In the genomic region with DNA sequence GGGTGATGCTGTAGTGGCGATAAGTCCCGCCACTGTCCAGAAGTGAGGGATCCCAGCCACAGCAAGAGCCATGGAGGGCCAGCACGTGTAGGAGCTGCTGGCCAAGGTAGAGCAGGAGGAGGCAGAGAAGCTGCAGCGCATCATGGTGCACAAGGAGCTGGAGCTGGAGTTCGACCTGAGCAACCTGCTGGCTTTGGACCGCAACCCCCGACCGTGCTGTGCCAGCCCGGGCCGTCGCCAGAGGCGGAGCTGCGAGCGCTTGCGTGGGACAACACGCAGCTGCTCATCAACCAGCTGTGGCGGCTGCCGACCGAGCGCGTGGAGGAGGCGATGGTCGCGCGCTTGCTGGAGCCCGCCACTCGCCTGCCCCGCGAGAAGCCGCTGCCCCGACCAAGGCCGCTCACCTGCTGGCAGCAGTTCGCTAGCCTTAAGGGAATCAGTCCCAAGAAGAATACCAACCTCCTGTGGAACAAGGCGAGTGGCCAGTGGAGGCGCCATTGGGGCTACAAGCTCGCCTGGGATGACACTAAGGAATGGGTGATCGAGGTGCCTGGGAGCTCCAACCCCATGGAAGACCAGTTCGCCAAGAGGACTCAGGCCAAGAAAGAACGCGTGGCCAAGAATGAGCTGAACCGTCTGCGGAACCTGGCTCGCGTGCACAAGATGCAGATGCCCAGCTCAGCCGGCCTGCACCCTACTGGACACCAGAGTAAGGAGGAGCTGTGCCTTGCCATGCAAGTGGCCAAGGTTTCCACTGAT, we compare ENCODE assay signal across 8 mouse cellular contexts. TPM values are rescaled to one million over a fixed set of nuclear protein-coding genes. Genes with fewer than 3 reads are reported as not detected.
A peak's percentile ranks its signal among the peaks of the same experiment; 100 is the strongest.
DNase-seq lines count a peak whose midpoint lies in the region; ATAC-seq and TF ChIP-seq lines count a peak whose summit lies in the region.
"Not testable (repeated sequence)": the region's sequence is repeated elsewhere in the genome, so short reads cannot be mapped to it uniquely, and the experiment has no call there.

No protein-coding gene starts in this region.

- H3K27me3 ChIP-seq in forebrain, embryonic 13.5 days; liver, embryonic 12.5 days (replicated peaks); stomach, postnatal 0 days (ENCODE audit: control insufficient read depth, insufficient read depth, low read length): not testable (repeated sequence)

- peak overlapping the region; percentile 62 for H3K4me2 ChIP-seq in forebrain, embryonic 13.5 days
- peak overlapping the region; percentile 47 for H3K4me2 ChIP-seq in liver, embryonic 12.5 days
- peak overlapping the region; percentile 50 for H3K4me2 ChIP-seq in stomach, postnatal 0 days (replicated peaks; ENCODE audit: low read depth)

- peak; percentile 78 for DNase-seq in ES-E14 (ENCODE audit: low read depth, low spot score)
- DNase-seq in cerebellum, adult 9-11 months = peak; percentile 42
- peak; percentile 1 to 9 for DNase-seq in heart, postnatal 10 days
- peak; percentile 49 for DNase-seq in layer of hippocampus, adult 11-12 months (ENCODE audit: low spot score)
- DNase-seq in neural tube, embryonic 10.5 days (ENCODE audit: extremely low spot score, low spot score) = peak; percentile 70
- DNase-seq in stomach, postnatal 0 days (ENCODE audit: low spot score) = peak; percentile 32

- H3K4me3 ChIP-seq in ES-E14 (ENCODE audit: insufficient read depth in 1 of 2, low read depth in 1 of 2, low read length in 2 of 2, poor library complexity in 1 of 2, severe bottlenecking in 1 of 2) = peak overlapping the region; percentile 32 to 40
- H3K4me3 ChIP-seq in forebrain, embryonic 13.5 days = peak overlapping the region; percentile 32
- peak overlapping the region; percentile 21 for H3K4me3 ChIP-seq in liver, embryonic 12.5 days
- peak overlapping the region; percentile 33 for H3K4me3 ChIP-seq in stomach, postnatal 0 days (ENCODE audit: low read depth, low read length)

- TF ChIP-seq EP300 in stomach, postnatal 0 days (optimal IDR thresholded peaks at IDR 0.05) = not testable (repeated sequence)

- peak; percentile 92 for ATAC-seq in forebrain, embryonic 13.5 days
- peak; percentile 35 for ATAC-seq in liver, embryonic 12.5 days
- ATAC-seq in stomach, postnatal 0 days (ENCODE audit: low FRiP score, low TSS enrichment) = peak; percentile 65

- intact Hi-C loops in heart, postnatal 10 days (cut with DNase I) = not testable (repeated sequence)

- H3K9me3 ChIP-seq in ES-E14 (ENCODE audit: control insufficient read depth, insufficient read depth, low read depth, low read length); forebrain, embryonic 13.5 days (replicated peaks); liver, embryonic 12.5 days (replicated peaks); stomach, postnatal 0 days (ENCODE audit: control insufficient read depth, low read length): not testable (repeated sequence)

- H3K27ac ChIP-seq in ES-E14 (ENCODE audit: insufficient read depth, low read depth, low read length, poor library complexity, severe bottlenecking); forebrain, embryonic 13.5 days; liver, embryonic 12.5 days; stomach, postnatal 0 days (replicated peaks): not testable (repeated sequence)

- TF ChIP-seq CTCF in stomach, postnatal 0 days (IDR thresholded peaks at IDR 0.05; ENCODE audit: low read depth) = not testable (repeated sequence)

- not testable (repeated sequence) for H3K4me1 ChIP-seq in ES-E14 (ENCODE audit: control insufficient read depth in 2 of 2, insufficient read depth in 2 of 2, low read length in 2 of 2, poor library complexity in 1 of 2); forebrain, embryonic 13.5 days; liver, embryonic 12.5 days; stomach, postnatal 0 days (replicated peaks; ENCODE audit: control insufficient read depth, insufficient read depth)

- 0 out of 2 replicates have a peak overlapping the region, but pooled peaks have one; percentile 0 for H3K9ac ChIP-seq in ES-E14 (ENCODE audit: insufficient read depth, low read depth, low read length, poor library complexity, severe bottlenecking)
- peak overlapping the region; percentile 23 for H3K9ac ChIP-seq in forebrain, embryonic 13.5 days
- H3K9ac ChIP-seq in liver, embryonic 12.5 days; stomach, postnatal 0 days (ENCODE audit: low read length): not testable (repeated sequence)

- in situ Hi-C loops in ES-E14 (cut with MboI; ENCODE audit: low sequenced_read_pairs in 2 of 2, unreplicated experiment in 2 of 2) = not testable (repeated sequence)

- WGBS in forebrain, embryonic 13.5 days = 20% methylated on average over 45 of the region's 45 CpGs
- WGBS in liver, embryonic 12.5 days (ENCODE audit: insufficient replicate concordance) = 17% methylated on average over 45 of the region's 45 CpGs
- WGBS in stomach, postnatal 0 days = 15% methylated on average over 41 of the region's 45 CpGs

- H3K36me3 ChIP-seq in ES-E14 (ENCODE audit: control insufficient read depth, insufficient read depth, low read length, poor library complexity, severe bottlenecking); forebrain, embryonic 13.5 days (ENCODE audit: poor library complexity, severe bottlenecking); liver, embryonic 12.5 days; stomach, postnatal 0 days (ENCODE audit: control insufficient read depth, insufficient read depth, low read length): not testable (repeated sequence)

TF ChIP-seq in ES-E14, 5 proteins besides CTCF, POLR2A, EP300 and RAD21:
- TF ChIP-seq CHD2 (IDR thresholded peaks at IDR 0.05; ENCODE audit: low read depth, low read length) (0 out of 2 replicates have a peak, but pooled peaks have one; percentile 29), ZC3H11A (IDR thresholded peaks at IDR 0.05; ENCODE audit: borderline replicate concordance, low read depth, low read length) (peak; percentile 18; the same call in 1 of the 2 replicates), HCFC1 (IDR thresholded peaks at IDR 0.05; ENCODE audit: borderline replicate concordance, insufficient read depth, low read length) (0 out of 2 replicates have a peak, but pooled peaks have one; percentile 59)

RNA-seq across cellular contexts. Expression of gene Gm1979, which starts 2.5 kb away (rescaled TPM):
- total RNA-seq in ES-E14 (2012; rRNA removed) = not detected in 2 replicates
- not detected in 2 replicates for polyA plus RNA-seq in forebrain, embryonic 13.5 days (2015; fragmentation: Nextera tagmentation; extraction: Ambion mirVana)
- total RNA-seq in heart, postnatal 10 days (2021) = not detected
- polyA plus RNA-seq in liver, embryonic 12.5 days (2016; fragmentation: Nextera tagmentation; extraction: Ambion mirVana) = not detected in 2 replicates
- polyA plus RNA-seq in stomach, postnatal 0 days (2015; fragmentation: Nextera tagmentation; extraction: Ambion mirVana) = 0.05 TPM in 1 of 2 replicates, not detected in the other

RNA-seq across cellular contexts. Expression of gene Gm5862, which starts 15.6 kb away (rescaled TPM):
- not detected in 2 replicates for total RNA-seq in ES-E14 (2012; rRNA removed)
- not detected in 2 replicates for polyA plus RNA-seq in forebrain, embryonic 13.5 days (2015; fragmentation: Nextera tagmentation; extraction: Ambion mirVana)
- not detected for total RNA-seq in heart, postnatal 10 days (2021)
- polyA plus RNA-seq in liver, embryonic 12.5 days (2016; fragmentation: Nextera tagmentation; extraction: Ambion mirVana) = not detected in 2 replicates
- polyA plus RNA-seq in stomach, postnatal 0 days (2015; fragmentation: Nextera tagmentation; extraction: Ambion mirVana) = not detected in 2 replicates

RNA-seq across cellular contexts. Expression of gene Gm21698, which starts 18.7 kb away (rescaled TPM):
- 0.21 TPM in 1 of 2 replicates, not detected in the other for total RNA-seq in ES-E14 (2012; rRNA removed)
- polyA plus RNA-seq in forebrain, embryonic 13.5 days (2015; fragmentation: Nextera tagmentation; extraction: Ambion mirVana) = not detected in 2 replicates
- not detected for total RNA-seq in heart, postnatal 10 days (2021)
- polyA plus RNA-seq in liver, embryonic 12.5 days (2016; fragmentation: Nextera tagmentation; extraction: Ambion mirVana) = 0.06 TPM in 1 of 2 replicates, not detected in the other
- polyA plus RNA-seq in stomach, postnatal 0 days (2015; fragmentation: Nextera tagmentation; extraction: Ambion mirVana) = not detected in 2 replicates

RNA-seq across cellular contexts. Expression of gene Speer4a, which starts 32.2 kb away (rescaled TPM):
- total RNA-seq in ES-E14 (2012; rRNA removed) = not detected in 2 replicates
- polyA plus RNA-seq in forebrain, embryonic 13.5 days (2015; fragmentation: Nextera tagmentation; extraction: Ambion mirVana) = not detected in 2 replicates
- not detected for total RNA-seq in heart, postnatal 10 days (2021)
- 0.06 TPM in 1 of 2 replicates, not detected in the other for polyA plus RNA-seq in liver, embryonic 12.5 days (2016; fragmentation: Nextera tagmentation; extraction: Ambion mirVana)
- polyA plus RNA-seq in stomach, postnatal 0 days (2015; fragmentation: Nextera tagmentation; extraction: Ambion mirVana) = 0.04 and 0.05 TPM in 2 replicates

RNA-seq across cellular contexts. Expression of gene Gm21680, which starts 34.7 kb away (rescaled TPM):
- not detected in 2 replicates for total RNA-seq in ES-E14 (2012; rRNA removed)
- 0.05 TPM in 1 of 2 replicates, not detected in the other for polyA plus RNA-seq in forebrain, embryonic 13.5 days (2015; fragmentation: Nextera tagmentation; extraction: Ambion mirVana)
- not detected for total RNA-seq in heart, postnatal 10 days (2021)
- not detected in 2 replicates for polyA plus RNA-seq in liver, embryonic 12.5 days (2016; fragmentation: Nextera tagmentation; extraction: Ambion mirVana)
- 0.04 TPM in 1 of 2 replicates, not detected in the other for polyA plus RNA-seq in stomach, postnatal 0 days (2015; fragmentation: Nextera tagmentation; extraction: Ambion mirVana)

Comparison
In these comparisons a context has a peak if more than half of its experiments do, and no peak if none do; other contexts are left out.
1. DNase-seq: peak in every context shown above with its lines; median percentile 78 in ES-E14; 70 in neural tube, embryonic 10.5 days; 49 in layer of hippocampus, adult 11-12 months; 42 in cerebellum, adult 9-11 months; 32 in stomach, postnatal 0 days; 5 in heart, postnatal 10 days.
2. ATAC-seq: peak in every context shown above with its lines; median percentile 92 in forebrain, embryonic 13.5 days; 65 in stomach, postnatal 0 days; 35 in liver, embryonic 12.5 days.